Mouse (Mus musculus) cerebellum, adult 2 months (tissue): ENCODE results near the gene Wnk4. TPM values are rescaled to one million over a fixed set of nuclear protein-coding genes. Genes with fewer than 3 reads are reported as not detected.
A peak's percentile ranks its signal among the peaks of the same experiment; 100 is the strongest.

Source experiments
- DNase-seq, 2 experiments: peaks; one replicate each; pipeline ENCODE4 v3.0.0; 2021
- H3K27ac ChIP-seq: fragments of 200-500 bp; 2 replicates; pipeline ENCODE4 v1.5.1; 2012; ENCODE audit warnings: low read length, control low read depth, inconsistent platforms; ENCODE audit not compliant: insufficient read depth
- H3K27me3 ChIP-seq: fragments of 200-500 bp; 2 replicates; pipeline ENCODE4 v1.6.1; 2012; ENCODE audit warnings: inconsistent platforms, mild to moderate bottlenecking, low read length, moderate library complexity; ENCODE audit not compliant: control insufficient read depth, insufficient read depth
- H3K4me1 ChIP-seq: fragments of 200-500 bp; 2 replicates; pipeline ENCODE4 v1.6.1; 2011; ENCODE audit warnings: low read length; ENCODE audit not compliant: control insufficient read depth, insufficient read depth
- H3K4me3 ChIP-seq: fragments of 200-500 bp; replicated peaks from 2 replicates; pipeline ENCODE3; 2011; ENCODE audit warnings: mild to moderate bottlenecking, low read depth, low read length, control low read depth; ENCODE audit not compliant: insufficient read depth
- CTCF ChIP-seq: fragments of 200-500 bp; IDR thresholded peaks from 2 replicates; pipeline ENCODE4 v1.5.1; 2011; ENCODE audit warnings: low read depth, mild to moderate bottlenecking, control low read depth, low read length, moderate library complexity, borderline replicate concordance; ENCODE audit not compliant: insufficient read depth
- POLR2A ChIP-seq: fragments of 200-500 bp; IDR thresholded peaks from 2 replicates; pipeline ENCODE4 v1.6.1; 2011; ENCODE audit warnings: low read length, control low read depth, borderline replicate concordance; ENCODE audit not compliant: insufficient read depth
- WGBS: fragments of 180-500 bp; shearing (Covaris S2); methylation state at CpG from one replicate; pipeline ENCODE4 v1.1.7; 2018; 5-methylcytosine and 5-hydroxymethylcytosine counted together
- polyA plus RNA-seq: library from polyadenylated mRNA; depleted of rRNA; stranded (reverse); fragments of >200 nt; gene quantifications from 2 replicates; pipeline ENCODE4 v1.2.3, GENCODE M21; 2012

The Wnk4 gene
- polyA plus RNA-seq, 1 experiment: 2.6 TPM

- no peak overlapping the region for H3K4me3 ChIP-seq
- no peak overlapping the region for H3K27ac ChIP-seq
- peaks cover 5% of the 10 kb centered on the region; the same call in 1 of the 2 replicates for H3K4me1 ChIP-seq
- 87% methylated on average over 13 of the region's 13 CpGs for WGBS
- no peaks in the 10 kb centered on the region for H3K27me3 ChIP-seq
- no peak for DNase-seq
- TF ChIP-seq CTCF (no peak), POLR2A (no peak)
Observed at GRCm38 (mm10) chr11:101255826-101256775, 4.3 kb upstream of the Wnk4 start.

- H3K27me3 ChIP-seq: no peaks in the 10 kb centered on the region; the same call in 1 of the 2 replicates
- no peak for TF ChIP-seq POLR2A
- no peak for TF ChIP-seq CTCF
- WGBS: 38% methylated on average over 6 of the region's 6 CpGs
- no peak overlapping the region for H3K27ac ChIP-seq
- H3K4me1 ChIP-seq: peaks cover 5% of the 10 kb centered on the region; the same call in 1 of the 2 replicates
- no peak overlapping the region for H3K4me3 ChIP-seq
- DNase-seq: no peak
Observed at GRCm38 (mm10) chr11:101259261-101259712, 1.1 kb upstream of the Wnk4 start.

- Histone ChIP-seq H3K27ac (no peak overlapping the region), H3K4me3 (peak overlapping the region; percentile 53), H3K4me1 (peaks cover 9% of the 10 kb centered on the region; the same call in 1 of the 2 replicates), H3K27me3 (no peaks in the 10 kb centered on the region; the same call in 1 of the 2 replicates)
- TF ChIP-seq CTCF (no peak), POLR2A (no peak)
- WGBS: 3% methylated on average over 30 of the region's 30 CpGs
- no peak for DNase-seq
Observed at GRCm38 (mm10) chr11:101260826-101261380, 536 bp downstream of the Wnk4 start.

GRCm38 (mm10) chr11:101262272-101262967 lies 2.1 kb downstream of the Wnk4 start:
- DNase-seq: no peak
- no peaks in the 10 kb centered on the region; the same call in 1 of the 2 replicates for H3K27me3 ChIP-seq
- no peak overlapping the region for H3K4me3 ChIP-seq
- TF ChIP-seq POLR2A (no peak), CTCF (no peak)
- H3K27ac ChIP-seq: no peak overlapping the region
- H3K4me1 ChIP-seq: peaks cover 9% of the 10 kb centered on the region; the same call in 1 of the 2 replicates
- WGBS: 6% methylated on average over 24 of the region's 24 CpGs

- DNase-seq: no peak
- Histone ChIP-seq H3K27me3 (no peaks in the 10 kb centered on the region; the same call in 1 of the 2 replicates), H3K27ac (no peak overlapping the region), H3K4me3 (no peak overlapping the region), H3K4me1 (peaks cover 9% of the 10 kb centered on the region; the same call in 1 of the 2 replicates)
- TF ChIP-seq POLR2A (no peak), CTCF (no peak)
- 4% methylated on average over 32 of the region's 32 CpGs for WGBS
Observed at GRCm38 (mm10) chr11:101263138-101263988, 3.0 kb downstream of the Wnk4 start.

GRCm38 (mm10) chr11:101263989-101264280 lies 3.6 kb downstream of the Wnk4 start:
- no peak overlapping the region for H3K4me3 ChIP-seq

GRCm38 (mm10) chr11:101264954-101265471 lies 4.6 kb downstream of the Wnk4 start:
- DNase-seq: no peak
- TF ChIP-seq CTCF (no peak), POLR2A (no peak)
- H3K4me3 ChIP-seq: no peak overlapping the region
- peaks cover 6% of the 10 kb centered on the region; the same call in 1 of the 2 replicates for H3K4me1 ChIP-seq
- 3% methylated on average over 31 of the region's 31 CpGs for WGBS
- H3K27me3 ChIP-seq: no peaks in the 10 kb centered on the region; the same call in 1 of the 2 replicates
- H3K27ac ChIP-seq: no peak overlapping the region

More at GRCm38 (mm10) chr11:101263989-101264280, 3.6 kb downstream of the Wnk4 start:
- no peaks in the 10 kb centered on the region; the same call in 1 of the 2 replicates for H3K27me3 ChIP-seq
- TF ChIP-seq CTCF (no peak), POLR2A (no peak)
- no peak for DNase-seq
- no peak overlapping the region for H3K27ac ChIP-seq
- peaks cover 9% of the 10 kb centered on the region; the same call in 1 of the 2 replicates for H3K4me1 ChIP-seq
- 9% methylated on average over 3 of the region's 3 CpGs for WGBS
